Mouse (Mus musculus): Measurements from ENCODE around the gene Gm13043. TPM values are rescaled to one million over a fixed set of nuclear protein-coding genes. Genes with fewer than 3 reads are reported as not detected.
"Not testable (repeated sequence)": the region's sequence is repeated elsewhere in the genome, so short reads cannot be mapped to it uniquely, and the experiment has no call there.

Gene Gm13043
- total RNA-seq (2021) = not detected

DNA sequence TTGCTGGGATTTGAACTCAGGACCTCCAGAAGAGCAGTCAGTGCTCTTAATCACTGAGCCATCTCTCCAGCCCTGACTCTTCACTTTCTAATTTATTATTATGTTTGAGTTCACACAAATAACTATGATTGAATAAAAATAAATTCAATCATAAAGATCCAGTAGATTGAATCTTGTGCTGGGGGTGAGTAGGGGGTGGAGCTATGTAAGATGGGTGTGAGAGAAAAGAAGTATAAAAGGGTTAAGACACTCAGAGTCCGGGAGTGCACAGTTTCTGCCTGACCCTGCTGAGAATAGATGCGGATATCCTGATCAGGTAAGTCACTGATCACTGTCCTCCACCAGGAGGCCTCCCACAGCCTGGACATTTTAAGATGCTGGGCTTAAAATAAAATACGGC is at the start of gene Gm13043:
Gene Gm13043 (plus strand): TSS at position 301 of the 400 bp plus-strand sequence.
- no peak for DNase-seq
- intact Hi-C loops (cut with DNase I) = no loop called here

DNA sequence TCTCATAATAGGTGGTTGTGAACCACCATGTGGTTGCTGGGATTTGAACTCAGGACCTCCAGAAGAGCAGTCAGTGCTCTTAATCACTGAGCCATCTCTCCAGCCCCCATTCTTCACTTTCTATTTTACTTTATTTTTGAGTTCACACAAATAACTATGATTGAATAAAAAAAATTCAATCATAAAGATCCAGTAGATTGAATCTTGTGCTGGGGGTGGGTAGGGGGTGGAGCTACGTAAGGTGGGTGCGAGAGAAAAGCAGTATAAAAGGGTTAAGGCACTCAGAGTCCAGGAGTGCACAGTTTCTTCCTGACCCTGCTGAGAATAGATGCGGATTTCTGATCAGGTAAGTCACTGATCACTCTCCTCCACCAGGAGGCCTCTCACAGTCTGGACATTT is 24.5 kb downstream of the Gm13043 start, which contains the start of gene Gm13040:
Gene Gm13040 (plus strand): TSS at position 301 of the 400 bp plus-strand sequence.
- intact Hi-C loops (cut with DNase I); DNase-seq: not testable (repeated sequence)

DNA sequence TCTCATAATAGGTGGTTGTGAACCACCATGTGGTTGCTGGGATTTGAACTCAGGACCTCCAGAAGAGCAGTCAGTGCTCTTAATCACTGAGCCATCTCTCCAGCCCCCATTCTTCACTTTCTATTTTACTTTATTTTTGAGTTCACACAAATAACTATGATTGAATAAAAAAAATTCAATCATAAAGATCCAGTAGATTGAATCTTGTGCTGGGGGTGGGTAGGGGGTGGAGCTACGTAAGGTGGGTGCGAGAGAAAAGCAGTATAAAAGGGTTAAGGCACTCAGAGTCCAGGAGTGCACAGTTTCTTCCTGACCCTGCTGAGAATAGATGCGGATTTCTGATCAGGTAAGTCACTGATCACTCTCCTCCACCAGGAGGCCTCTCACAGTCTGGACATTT is 40.3 kb downstream of the Gm13043 start, which contains the start of the genes BC080695 and Gm13057:
Gene BC080695 (plus strand): TSS at position 301 of the 400 bp plus-strand sequence.
Gene Gm13057 (plus strand): TSS at position 310 of the 400 bp plus-strand sequence.
- intact Hi-C loops (cut with DNase I) = not testable (repeated sequence)

More for the DNA sequence above, 40.3 kb downstream of the Gm13043 start, which contains the start of the genes BC080695 and Gm13057:
- not testable (repeated sequence) for DNase-seq

Other genes with a start within 250 kb of the Gm13043 start
- gene Pdpn, start 211.8 kb upstream of the Gm13043 start, total RNA-seq (2021) = 10 to 100 TPM; 10.1 to 12.9 TPM
- gene Lrrc38, start 161.6 kb upstream of the Gm13043 start, total RNA-seq (2021) = under 1 TPM in 1 of 2 experiments, not detected in 1; 0.14 TPM
- gene Pramel1, start 116.9 kb upstream of the Gm13043 start, total RNA-seq (2021) = not detected
- gene Pramef8, start 98.9 kb upstream of the Gm13043 start, total RNA-seq (2021) = 1 to 10 TPM; 9.4 to 9.7 TPM
- not detected for gene Oog4, start 61.0 kb upstream of the Gm13043 start, total RNA-seq (2021)
- gene Gm13040, start 24.6 kb downstream of the Gm13043 start, total RNA-seq (2021) = not detected
- not detected for gene BC080695, start 40.4 kb downstream of the Gm13043 start, total RNA-seq (2021)
- not detected for gene Gm13057, start 40.4 kb downstream of the Gm13043 start, total RNA-seq (2021)
- not detected for gene Gm13083, start 103.7 kb downstream of the Gm13043 start, total RNA-seq (2021)
- not detected for gene Gm13088, start 145.9 kb downstream of the Gm13043 start, total RNA-seq (2021)
- gene Gm13089, start 191.4 kb downstream of the Gm13043 start, total RNA-seq (2021) = not detected
- not detected for gene Gm13078, start 208.1 kb downstream of the Gm13043 start, total RNA-seq (2021)

All from heart, postnatal 10 days (tissue).